Mouse (Mus musculus) forebrain, embryonic 10.5 days (tissue): Measurements from ENCODE around the gene Lysmd2. TPM values are rescaled to one million over a fixed set of nuclear protein-coding genes. Genes with fewer than 3 reads are reported as not detected.

Experiments used
- DNase-seq: peaks from one replicate; pipeline ENCODE4 v3.0.0-alpha.2; 2017; ENCODE audit warnings: low spot score; ENCODE audit errors: extremely low spot score
- H3K27ac ChIP-seq: fragments of 300-500 bp; sonication (generic); 2 replicates; pipeline ENCODE4 v1.5.1; 2016; ENCODE audit warnings: mild to moderate bottlenecking
- H3K27me3 ChIP-seq: fragments of 300-500 bp; sonication (generic); 2 replicates; pipeline ENCODE4 v1.6.1; 2016; ENCODE audit warnings: mild to moderate bottlenecking; ENCODE audit not compliant: poor library complexity, severe bottlenecking
- H3K36me3 ChIP-seq: fragments of 300-500 bp; sonication (generic); replicated peaks from 2 replicates; pipeline ENCODE4 v1.6.1; 2016; ENCODE audit warnings: mild to moderate bottlenecking, moderate library complexity
- H3K4me1 ChIP-seq: fragments of 300-500 bp; sonication (generic); 2 replicates; pipeline ENCODE4 v1.6.1; 2016
- H3K4me3 ChIP-seq: fragments of 300-500 bp; sonication (generic); 2 replicates; pipeline ENCODE4 v1.5.1; 2016; ENCODE audit warnings: mild to moderate bottlenecking, moderate library complexity
- H3K9me3 ChIP-seq: fragments of 300-500 bp; sonication (generic); 2 replicates; pipeline ENCODE4 v1.6.1; 2016; ENCODE audit warnings: mild to moderate bottlenecking, moderate library complexity
- WGBS: fragments of 180-500 bp; shearing (Covaris S2); methylation state at CpG from one replicate; pipeline ENCODE4 v1.1.7; 2016; 5-methylcytosine and 5-hydroxymethylcytosine counted together
- polyA plus RNA-seq: library from polyadenylated mRNA; unstranded; fragments of >200 nt; fragmentation: Nextera tagmentation; extraction: Ambion mirVana; gene quantifications from 2 replicates; pipeline ENCODE4 v1.2.1, GENCODE M21; 2016

Gene Lysmd2
- polyA plus RNA-seq, 1 experiment from 2014 or later, result 8.9 TPM

DNA sequence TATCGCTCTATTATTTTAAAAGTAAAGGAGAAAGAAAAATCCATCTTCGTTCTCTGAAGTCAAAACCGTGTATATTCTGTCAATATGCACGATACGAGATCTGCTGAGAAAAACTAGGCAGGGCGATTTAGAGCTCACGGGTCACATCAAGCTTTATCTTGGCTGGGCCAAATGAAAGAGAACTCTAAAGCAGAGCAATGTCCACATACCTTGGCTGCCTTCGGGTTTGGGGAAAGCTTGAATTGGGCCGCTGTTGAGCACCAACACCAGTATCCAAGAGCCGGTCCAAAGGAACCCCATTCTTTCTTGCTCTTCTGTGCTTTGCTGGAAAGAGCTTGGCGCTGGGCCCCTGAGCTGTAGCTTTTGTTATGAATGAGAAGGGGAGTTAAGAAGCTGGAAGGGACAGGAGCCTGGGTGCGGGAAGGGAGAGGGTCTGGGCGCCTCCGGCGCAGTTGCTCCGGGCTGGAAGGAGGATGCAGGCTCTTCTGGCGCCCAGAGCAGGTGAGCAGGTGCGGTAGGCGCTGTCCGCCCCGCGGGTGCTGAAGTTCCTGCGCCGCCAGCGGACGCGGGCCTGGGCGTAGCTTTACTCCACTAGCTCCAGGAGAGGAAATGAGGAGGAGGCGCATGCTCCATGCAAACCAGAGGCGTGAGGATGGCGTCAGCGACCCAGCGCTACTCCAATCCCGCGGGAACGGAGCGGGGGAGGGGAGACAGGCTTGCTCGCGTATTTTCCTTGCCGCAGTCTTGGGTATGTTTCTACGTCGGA is 58.1 kb downstream of the Lysmd2 start, which contains the start of gene Scg3:
Scg3 (minus strand) TSS at position 631 of the 766 bp plus-strand sequence.
- 7% methylated on average over 42 of the region's 42 CpGs for WGBS

DNA sequence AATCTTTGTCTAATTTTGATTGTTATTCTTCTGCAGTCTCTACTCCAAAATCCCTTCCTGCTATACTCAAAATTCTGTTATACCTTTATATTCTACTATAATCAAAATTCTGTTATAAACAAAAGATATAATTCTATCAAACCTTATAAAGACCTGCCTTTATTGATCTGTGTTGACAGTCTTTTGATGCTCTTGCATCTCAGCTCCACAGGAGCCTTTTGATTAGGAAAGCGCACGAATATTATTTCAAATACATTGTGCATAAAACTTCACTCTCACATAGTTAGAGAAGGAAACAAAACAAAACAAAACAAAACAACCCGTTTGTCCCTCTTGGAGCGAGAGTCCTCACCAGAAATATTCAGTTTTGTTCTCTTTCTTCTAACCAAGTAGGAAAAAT is 58.8 kb downstream of the Lysmd2 start:
- Histone ChIP-seq H3K27ac (peak overlapping the region; percentile 82), H3K36me3 (no peaks in the 10 kb centered on the region), H3K27me3 (no peaks in the 10 kb centered on the region), H3K4me1 (peaks cover 17% of the 10 kb centered on the region), H3K9me3 (peaks cover under 1% of the 10 kb centered on the region; the same call in 1 of the 2 replicates), H3K4me3 (peak overlapping the region; percentile 62)
- 70% methylated on average over 4 of the region's 4 CpGs for WGBS
- no peak for DNase-seq

More for the DNA sequence above, 58.1 kb downstream of the Lysmd2 start, which contains the start of gene Scg3:
- DNase-seq, result peak; percentile 88
- Histone ChIP-seq H3K27me3 (no peaks in the 10 kb centered on the region), H3K9me3 (no peaks in the 10 kb centered on the region), H3K27ac (peak within 1 kb of the TSS; percentile 82), H3K4me3 (peak within 1 kb of the TSS; percentile 62), H3K4me1 (peaks cover 17% of the 10 kb centered on the region), H3K36me3 (no peaks in the 10 kb centered on the region)

DNA sequence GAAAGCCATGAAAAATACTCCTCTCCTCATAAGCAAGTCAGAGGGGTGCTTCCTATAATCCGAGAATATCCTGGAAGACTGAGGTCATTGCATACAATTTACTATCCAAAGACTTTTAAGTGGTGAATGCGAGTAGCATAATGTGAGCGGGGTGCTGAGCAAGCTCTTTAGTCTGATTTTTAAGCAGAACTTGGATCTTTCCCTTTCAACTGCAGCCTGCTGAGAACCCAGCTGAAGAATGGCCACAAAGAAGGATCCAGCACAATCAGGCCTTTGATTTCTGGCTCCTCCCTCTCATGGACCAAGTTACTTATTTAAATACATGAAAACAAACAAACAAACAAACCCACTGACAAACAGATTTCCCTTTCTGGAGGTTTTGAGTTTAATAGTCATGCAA is 59.2 kb downstream of the Lysmd2 start:
- no peak for DNase-seq
- Histone ChIP-seq H3K27me3 (no peaks in the 10 kb centered on the region), H3K4me1 (peaks cover 17% of the 10 kb centered on the region), H3K27ac (no peak overlapping the region), H3K36me3 (no peaks in the 10 kb centered on the region), H3K4me3 (no peak overlapping the region), H3K9me3 (peaks cover 4% of the 10 kb centered on the region; the same call in 1 of the 2 replicates)
- WGBS, result 69% methylated on average over 3 of the region's 3 CpGs

Other genes starting within 250 kb of the Lysmd2 start
- 132 and 144 TPM in 2 replicates for gene Mapk6, start 215.7 kb upstream of the Lysmd2 start, polyA plus RNA-seq
- gene Leo1, start 184.2 kb upstream of the Lysmd2 start, polyA plus RNA-seq, result 56.8 and 59.6 TPM in 2 replicates
- 85.5 and 89.7 TPM in 2 replicates for gene Tmod3, start 66.1 kb upstream of the Lysmd2 start, polyA plus RNA-seq
- gene Tmod2, start 14.4 kb upstream of the Lysmd2 start, polyA plus RNA-seq, result 39.9 and 41.1 TPM in 2 replicates
- 12.7 and 15.1 TPM in 2 replicates for gene Scg3, start 58.3 kb downstream of the Lysmd2 start, polyA plus RNA-seq
- gene Bmp5, start 149.6 kb downstream of the Lysmd2 start, polyA plus RNA-seq, result 4.6 and 4.7 TPM in 2 replicates